Mouse (Mus musculus): ENCODE measurements around the gene Kpnb1. TPM values are rescaled to one million over a fixed set of nuclear protein-coding genes. Genes with fewer than 3 reads are reported as not detected.

The Kpnb1 gene
- total RNA-seq, 2 experiments from 2014 or later = 169 to 382 TPM

GRCm38 (mm10) chr11:97145320-97145719 lies 42.4 kb downstream of the Kpnb1 start:
- ATAC-seq (replicated peaks; ENCODE audit: poor library complexity, severe bottlenecking) = no peak

- ATAC-seq (replicated peaks; ENCODE audit: poor library complexity, severe bottlenecking) = 0 out of 2 replicates have a peak, but pooled peaks have one; percentile 29
Observed at GRCm38 (mm10) chr11:97143196-97143900, 44.3 kb downstream of the Kpnb1 start.

- ATAC-seq (replicated peaks; ENCODE audit: poor library complexity, severe bottlenecking) = peak; percentile 78
Observed at GRCm38 (mm10) chr11:97142159-97142608, 45.5 kb downstream of the Kpnb1 start.

- no peak for ATAC-seq (replicated peaks; ENCODE audit: poor library complexity, severe bottlenecking)
Observed at GRCm38 (mm10) chr11:97140811-97141210, 46.9 kb downstream of the Kpnb1 start.

- no peak for ATAC-seq (replicated peaks; ENCODE audit: poor library complexity, severe bottlenecking)
Observed at GRCm38 (mm10) chr11:97139256-97139655, 48.4 kb downstream of the Kpnb1 start.

GRCm38 (mm10) chr11:97138554-97139226 lies 49.0 kb downstream of the Kpnb1 start:
- ATAC-seq (replicated peaks; ENCODE audit: poor library complexity, severe bottlenecking) = no peak

GRCm38 (mm10) chr11:97133270-97133669 lies 54.4 kb downstream of the Kpnb1 start:
- ATAC-seq (replicated peaks; ENCODE audit: poor library complexity, severe bottlenecking) = no peak

- no peak for ATAC-seq (replicated peaks; ENCODE audit: poor library complexity, severe bottlenecking)
Observed at GRCm38 (mm10) chr11:97132185-97132584, 55.5 kb downstream of the Kpnb1 start.

- no peak for ATAC-seq (replicated peaks; ENCODE audit: poor library complexity, severe bottlenecking)
Observed at GRCm38 (mm10) chr11:97131683-97132082, 56.0 kb downstream of the Kpnb1 start.

GRCm38 (mm10) chr11:97130318-97130717 lies 57.4 kb downstream of the Kpnb1 start:
- ATAC-seq (replicated peaks; ENCODE audit: poor library complexity, severe bottlenecking) = no peak

GRCm38 (mm10) chr11:97128956-97129355 lies 58.7 kb downstream of the Kpnb1 start:
- ATAC-seq (replicated peaks; ENCODE audit: poor library complexity, severe bottlenecking) = peak; percentile 35; the same call in 1 of the 2 replicates

- no peak for ATAC-seq (replicated peaks; ENCODE audit: poor library complexity, severe bottlenecking)
Observed at GRCm38 (mm10) chr11:97127470-97128223, 60.0 kb downstream of the Kpnb1 start.

GRCm38 (mm10) chr11:97126645-97127468 lies 60.8 kb downstream of the Kpnb1 start:
- ATAC-seq (replicated peaks; ENCODE audit: poor library complexity, severe bottlenecking) = peak; percentile 82

GRCm38 (mm10) chr11:97124266-97125036 lies 63.2 kb downstream of the Kpnb1 start:
- ATAC-seq (replicated peaks; ENCODE audit: poor library complexity, severe bottlenecking) = no peak

GRCm38 (mm10) chr11:97123282-97123890 lies 64.3 kb downstream of the Kpnb1 start:
- no peak for ATAC-seq (replicated peaks; ENCODE audit: poor library complexity, severe bottlenecking)

GRCm38 (mm10) chr11:97120641-97121040 lies 67.0 kb downstream of the Kpnb1 start:
- no peak for ATAC-seq (replicated peaks; ENCODE audit: poor library complexity, severe bottlenecking)

- no peak for ATAC-seq (replicated peaks; ENCODE audit: poor library complexity, severe bottlenecking)
Observed at GRCm38 (mm10) chr11:97120221-97120620, 67.5 kb downstream of the Kpnb1 start.

- peak; percentile 58; the same call in 1 of the 2 replicates for ATAC-seq (replicated peaks; ENCODE audit: poor library complexity, severe bottlenecking)
Observed at GRCm38 (mm10) chr11:97115797-97116196, 71.9 kb downstream of the Kpnb1 start.

All from granulocyte monocyte progenitor cell, adult 5-6 weeks (primary cell).